Mouse (Mus musculus) ES-E14 (cell line): ENCODE results near the gene Nceh1. TPM values are rescaled to one million over a fixed set of nuclear protein-coding genes. Genes with fewer than 3 reads are reported as not detected.
A peak's percentile ranks its signal among the peaks of the same experiment; 100 is the strongest.

Experiments used
- DNase-seq: peaks from one replicate; pipeline ENCODE4 v3.0.0-alpha.2; 2013; ENCODE audit warnings: low read depth, low spot score
- H3K27ac ChIP-seq: 2 replicates; pipeline ENCODE4 v1.5.1; 2012; ENCODE audit warnings: low read depth, mild to moderate bottlenecking, low read length, moderate library complexity, mixed read lengths; ENCODE audit not compliant: poor library complexity, insufficient read depth, severe bottlenecking
- H3K36me3 ChIP-seq: 2 replicates; pipeline ENCODE4 v1.6.1; 2012; ENCODE audit warnings: mild to moderate bottlenecking, low read length, moderate library complexity, mixed read lengths; ENCODE audit not compliant: control insufficient read depth, poor library complexity, insufficient read depth, severe bottlenecking
- H3K4me1 ChIP-seq, 2 experiments: fragments of 150-350 bp in 1 of 2; sonication (generic) in 1 of 2; 2 replicates each; pipeline ENCODE4 v1.6.1; 2012; ENCODE audit warnings: low read length in 2 of 2, mild to moderate bottlenecking in 1 of 2, mixed read lengths in 1 of 2; ENCODE audit not compliant: control insufficient read depth in 2 of 2, insufficient read depth in 2 of 2, poor library complexity in 1 of 2
- H3K4me3 ChIP-seq, 2 experiments: fragments of 150-350 bp in 1 of 2; sonication (generic) in 1 of 2; 2 replicates each; pipeline ENCODE4 v1.5.1; 2012; ENCODE audit warnings: low read length in 2 of 2, low read depth in 1 of 2, mild to moderate bottlenecking in 1 of 2, mixed read lengths in 1 of 2; ENCODE audit not compliant: insufficient read depth in 1 of 2, poor library complexity in 1 of 2, severe bottlenecking in 1 of 2
- H3K9ac ChIP-seq: 2 replicates; pipeline ENCODE4 v1.6.1; 2012; ENCODE audit warnings: low read depth, mild to moderate bottlenecking, low read length, mixed read lengths; ENCODE audit not compliant: poor library complexity, insufficient read depth, severe bottlenecking
- H3K9me3 ChIP-seq: fragments of 150-350 bp; sonication (generic); 2 replicates; pipeline ENCODE4 v1.6.1; 2012; ENCODE audit warnings: low read depth, mild to moderate bottlenecking, low read length; ENCODE audit not compliant: control insufficient read depth, insufficient read depth
- CHD2 ChIP-seq: IDR thresholded peaks from 2 replicates; pipeline ENCODE4 v1.6.1; 2014; ENCODE audit warnings: mild to moderate bottlenecking, low read depth, low read length, inconsistent platforms
- HCFC1 ChIP-seq: IDR thresholded peaks from 2 replicates; pipeline ENCODE4 v1.6.1; 2012; ENCODE audit warnings: low read length, inconsistent platforms, borderline replicate concordance; ENCODE audit not compliant: insufficient read depth
- MAFK ChIP-seq: IDR thresholded peaks from 2 replicates; pipeline ENCODE4 v1.6.1; 2014; ENCODE audit warnings: mild to moderate bottlenecking, low read depth, low read length, inconsistent platforms; ENCODE audit not compliant: insufficient read depth
- ZC3H11A ChIP-seq: IDR thresholded peaks from 2 replicates; pipeline ENCODE4 v1.6.1; 2012; ENCODE audit warnings: low read depth, mild to moderate bottlenecking, inconsistent platforms, low read length, borderline replicate concordance
- ZNF384 ChIP-seq: IDR thresholded peaks from 2 replicates; pipeline ENCODE4 v1.6.1; 2012; ENCODE audit warnings: low read depth, low read length, inconsistent platforms
- in situ Hi-C, 2 experiments: fragments of 600-800 bp; cut with MboI; formaldehyde crosslinking; loops; one replicate each; pipeline ENCODE4 v1.15.1; 2025; ENCODE audit warnings: low sequenced_read_pairs in 2 of 2, inconsistent platforms in 1 of 2; ENCODE audit not compliant: unreplicated experiment in 2 of 2
- total RNA-seq: library from RNA; depleted of rRNA; stranded (reverse); fragments of 300-350 nt; gene quantifications from 2 replicates; pipeline ENCODE4 v1.2.3, GENCODE M21; 2012

Gene Nceh1
- total RNA-seq, 1 experiment, result 17.3 TPM

- in situ Hi-C loops, result no loop called here
- Histone ChIP-seq H3K9ac (no peak overlapping the region), H3K27ac (no peak overlapping the region), H3K4me3 (no peak overlapping the region), H3K4me1 (0 out of 4 replicates have a peak, but pooled peaks cover 0 to 3% of the 10 kb centered on the region in 2 experiments), H3K9me3 (no peaks in the 10 kb centered on the region), H3K36me3 (no peaks in the 10 kb centered on the region)
- DNase-seq, result no peak
- TF ChIP-seq CHD2 (no peak), ZC3H11A (no peak), HCFC1 (no peak), MAFK (no peak), ZNF384 (no peak)
Observed at GRCm38 (mm10) chr3:27233841-27234240, 51.1 kb downstream of the Nceh1 start.

DNA sequence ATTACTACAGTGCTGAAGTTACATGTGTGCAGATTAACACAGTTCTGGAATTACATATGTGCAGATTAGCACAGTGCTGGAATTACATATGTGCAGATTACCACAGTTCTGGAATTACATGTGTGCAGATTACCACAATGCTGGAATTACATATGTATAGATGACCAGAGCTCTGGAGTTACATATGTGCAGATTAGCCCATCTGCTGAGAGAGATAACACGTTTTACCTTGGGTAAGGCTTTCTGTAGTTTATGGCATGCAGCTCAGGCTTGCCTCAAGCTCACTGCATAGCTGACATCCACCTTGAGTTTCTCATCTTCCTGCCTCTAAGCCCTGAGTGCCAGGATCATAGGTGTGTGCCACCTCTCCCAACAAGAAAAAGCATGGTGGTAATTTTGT lies 52.2 kb downstream of the Nceh1 start:
- Histone ChIP-seq H3K27ac (no peak overlapping the region), H3K9me3 (no peaks in the 10 kb centered on the region), H3K4me1 (0 out of 4 replicates have a peak, but pooled peaks cover 0 to 3% of the 10 kb centered on the region in 2 experiments), H3K4me3 (no peak overlapping the region), H3K36me3 (no peaks in the 10 kb centered on the region), H3K9ac (no peak overlapping the region)
- TF ChIP-seq ZC3H11A, result no peak
- TF ChIP-seq ZNF384, result no peak
- TF ChIP-seq CHD2, result no peak
- no peak for TF ChIP-seq HCFC1
- no peak for TF ChIP-seq MAFK
- DNase-seq, result no peak
- in situ Hi-C loops, result no loop called here

DNA sequence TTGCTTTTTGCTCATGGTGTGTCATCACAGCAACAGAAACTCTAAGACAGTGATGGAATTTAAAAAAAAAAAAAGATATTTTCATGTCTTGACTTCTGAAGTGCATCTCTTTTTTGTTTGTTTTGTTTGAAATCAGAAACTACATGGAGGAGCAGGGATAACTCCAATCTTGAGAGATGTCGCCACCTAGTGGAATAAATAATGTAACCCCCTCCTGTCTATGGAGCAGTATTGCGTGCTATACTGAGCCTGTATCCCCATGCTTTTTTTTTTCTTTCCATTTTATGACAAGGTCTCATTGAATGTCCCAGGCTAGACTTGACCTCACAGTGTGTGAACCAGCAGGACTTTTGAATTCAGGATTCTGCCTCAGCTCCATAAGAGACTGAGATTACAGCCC lies 54.5 kb downstream of the Nceh1 start:
- TF ChIP-seq ZC3H11A, result peak; percentile 74; the same call in 1 of the 2 replicates
- TF ChIP-seq ZNF384, result 0 out of 2 replicates have a peak, but pooled peaks have one; percentile 41
- no peak for TF ChIP-seq HCFC1
- no peak for TF ChIP-seq MAFK
- Histone ChIP-seq H3K36me3 (peaks cover 5% of the 10 kb centered on the region; the same call in 1 of the 2 replicates), H3K4me3 (no peak overlapping the region), H3K9me3 (no peaks in the 10 kb centered on the region), H3K4me1 (0 out of 4 replicates have a peak, but pooled peaks cover 0 to 3% of the 10 kb centered on the region in 2 experiments), H3K9ac (no peak overlapping the region), H3K27ac (no peak overlapping the region)
- in situ Hi-C loops, result no loop called here
- peak; percentile 51 for DNase-seq

DNA sequence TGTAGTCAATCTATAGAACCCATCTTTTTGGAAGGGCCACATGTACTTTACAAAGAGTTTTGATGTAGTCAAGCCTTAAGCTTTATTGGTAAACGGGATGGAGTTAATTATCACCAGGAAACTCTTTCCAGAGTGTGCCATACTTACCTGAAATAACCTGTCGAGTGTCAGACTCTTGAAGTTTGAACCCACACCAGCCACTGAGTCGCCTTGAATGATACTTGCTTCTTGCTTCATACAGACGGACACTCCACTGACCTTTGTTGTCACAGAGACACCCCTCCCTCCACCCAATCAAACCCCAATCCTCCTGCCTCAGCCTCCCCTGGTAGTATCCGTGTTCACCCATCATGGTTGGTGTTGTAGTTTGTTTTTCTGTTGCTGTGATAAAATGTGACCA lies 55.8 kb downstream of the Nceh1 start:
- in situ Hi-C loops, result no loop called here
- Histone ChIP-seq H3K36me3 (peaks cover 5% of the 10 kb centered on the region; the same call in 1 of the 2 replicates), H3K27ac (no peak overlapping the region), H3K9ac (no peak overlapping the region), H3K4me3 (no peak overlapping the region), H3K9me3 (no peaks in the 10 kb centered on the region), H3K4me1 (0 out of 4 replicates have a peak, but pooled peaks cover 0 to 3% of the 10 kb centered on the region in 2 experiments)
- no peak for TF ChIP-seq MAFK
- no peak for TF ChIP-seq HCFC1
- TF ChIP-seq CHD2, result no peak
- no peak for TF ChIP-seq ZNF384
- TF ChIP-seq ZC3H11A, result no peak
- DNase-seq, result no peak

GRCm38 (mm10) chr3:27239568-27239967 lies 56.8 kb downstream of the Nceh1 start:
- H3K9me3 ChIP-seq, result no peaks in the 10 kb centered on the region

More at GRCm38 (mm10) chr3:27239568-27239967, 56.8 kb downstream of the Nceh1 start:
- Histone ChIP-seq H3K36me3 (peaks cover 5% of the 10 kb centered on the region; the same call in 1 of the 2 replicates), H3K9ac (no peak overlapping the region), H3K4me3 (no peak overlapping the region), H3K4me1 (no peaks in the 10 kb centered on the region), H3K27ac (no peak overlapping the region)
- DNase-seq, result peak; percentile 13
- in situ Hi-C loops, result no loop called here
- TF ChIP-seq CHD2 (no peak), MAFK (no peak), HCFC1 (no peak), ZNF384 (no peak), ZC3H11A (no peak)
